Mouse (Mus musculus) left cerebral cortex, postnatal 36 days (tissue): ENCODE measurements around the gene Cxcl2. TPM values are rescaled to one million over a fixed set of nuclear protein-coding genes. Genes with fewer than 3 reads are reported as not detected.

Experiments
- DNase-seq, 2 experiments: peaks; one replicate each; pipeline ENCODE4 v3.0.0; 2021 to 2022; ENCODE audit warnings: low spot score in 2 of 2, mixed read lengths in 1 of 2
- intact Hi-C: fragments of 180-260 bp; cut with DNase I; formaldehyde crosslinking; loops from one replicate; pipeline ENCODE4 v1.15.1; 2025
- total RNA-seq, 2 experiments: library from RNA; stranded (reverse); gene quantifications; 2 replicates each; pipeline ENCODE4 v1.2.3; 2021

The Cxcl2 gene
- total RNA-seq, 2 experiments from 2014 or later: not detected

- DNase-seq: no peak
- intact Hi-C loops: no loop called here
Observed at GRCm38 (mm10) chr5:90890519-90891463, 12.9 kb upstream of the Cxcl2 start, which contains the start of gene Cxcl1. Gene Cxcl1, plus strand, starts transcription at chr5:90891241.

GRCm38 (mm10) chr5:90891464-90891813, 12.2 kb upstream of the Cxcl2 start:
- DNase-seq: no peak
- intact Hi-C loops: no loop called here

GRCm38 (mm10) chr5:90894231-90894630, 9.4 kb upstream of the Cxcl2 start:
- no peak for DNase-seq
- intact Hi-C loops: no loop called here

GRCm38 (mm10) chr5:90897429-90897828, 6.2 kb upstream of the Cxcl2 start:
- no peak for DNase-seq

GRCm38 (mm10) chr5:90899308-90899707, 4.4 kb upstream of the Cxcl2 start:
- no peak for DNase-seq
- intact Hi-C loops: no loop called here

More at GRCm38 (mm10) chr5:90897429-90897828, 6.2 kb upstream of the Cxcl2 start:
- intact Hi-C loops: no loop called here

- intact Hi-C loops: no loop called here
- no peak for DNase-seq
Observed at GRCm38 (mm10) chr5:90900147-90900546, 3.5 kb upstream of the Cxcl2 start.

- DNase-seq: no peak
- intact Hi-C loops: no loop called here
Observed at GRCm38 (mm10) chr5:90900688-90901087, 3.0 kb upstream of the Cxcl2 start.

- intact Hi-C loops: no loop called here
- DNase-seq: no peak
Observed at GRCm38 (mm10) chr5:90902380-90903260, 1.1 kb upstream of the Cxcl2 start.

GRCm38 (mm10) chr5:90908983-90909382, 5.3 kb downstream of the Cxcl2 start:
- intact Hi-C loops: loop anchor here (2.0 kb wide), 1 partner anchor 248 kb away; no protein-coding TSS in a partner anchor

GRCm38 (mm10) chr5:90919495-90919894, 15.8 kb downstream of the Cxcl2 start:
- intact Hi-C loops: no loop called here
- DNase-seq: no peak

More at GRCm38 (mm10) chr5:90908983-90909382, 5.3 kb downstream of the Cxcl2 start:
- DNase-seq: peak; percentile 28 to 60

- no peak for DNase-seq
- intact Hi-C loops: no loop called here
Observed at GRCm38 (mm10) chr5:90922958-90923357, 19.3 kb downstream of the Cxcl2 start.

GRCm38 (mm10) chr5:90930546-90930945, 26.9 kb downstream of the Cxcl2 start:
- DNase-seq: no peak
- intact Hi-C loops: no loop called here

- intact Hi-C loops: no loop called here
- DNase-seq: peak; percentile 74 to 79
Observed at GRCm38 (mm10) chr5:90930971-90931851, 27.5 kb downstream of the Cxcl2 start, which contains the start of gene Mthfd2l. Gene Mthfd2l, plus strand, starts transcription at chr5:90931117.

- no peak for DNase-seq
- intact Hi-C loops: no loop called here
Observed at GRCm38 (mm10) chr5:90931911-90932310, 28.2 kb downstream of the Cxcl2 start.

GRCm38 (mm10) chr5:90936706-90937105, 33.0 kb downstream of the Cxcl2 start:
- no peak for DNase-seq
- intact Hi-C loops: no loop called here

- intact Hi-C loops: no loop called here
Observed at GRCm38 (mm10) chr5:90945453-90945852, 41.8 kb downstream of the Cxcl2 start.

GRCm38 (mm10) chr5:90949499-90949898, 45.8 kb downstream of the Cxcl2 start:
- no peak for DNase-seq
- intact Hi-C loops: no loop called here

More at GRCm38 (mm10) chr5:90945453-90945852, 41.8 kb downstream of the Cxcl2 start:
- DNase-seq: no peak

GRCm38 (mm10) chr5:90951475-90951874, 47.8 kb downstream of the Cxcl2 start:
- DNase-seq: peak; percentile 13 to 33
- intact Hi-C loops: loop anchor here (2.0 to 5.0 kb wide), 2 partner anchors 357 to 1001 kb away; no protein-coding TSS in a partner anchor
